Mouse (Mus musculus) gastrocnemius, postnatal 4 days (tissue): ENCODE data around the gene Sox2. TPM values are rescaled to one million over a fixed set of nuclear protein-coding genes. Genes with fewer than 3 reads are reported as not detected.

Experiments
- DNase-seq, 2 experiments: peaks; one replicate each; pipeline ENCODE4 v3.0.0; 2021 to 2022; ENCODE audit warnings: low spot score in 2 of 2, mixed read lengths in 2 of 2
- total RNA-seq, 2 experiments: library from RNA; stranded (reverse); gene quantifications; 2 replicates each; pipeline ENCODE4 v1.2.3; 2021

The Sox2 gene
- total RNA-seq, 2 experiments from 2014 or later: 0.47 to 0.74 TPM

GRCm38 (mm10) chr3:34658966-34659535 lies 8.8 kb downstream of the Sox2 start:
- DNase-seq: no peak

- DNase-seq: no peak
These were observed 9.7 kb downstream of the Sox2 start for GRCm38 (mm10) chr3:34659861-34660260.

- DNase-seq: no peak
These were observed 10.5 kb downstream of the Sox2 start for GRCm38 (mm10) chr3:34660542-34661290.

GRCm38 (mm10) chr3:34661341-34662007 lies 11.3 kb downstream of the Sox2 start:
- DNase-seq: no peak

GRCm38 (mm10) chr3:34662008-34662711 lies 12.0 kb downstream of the Sox2 start:
- no peak for DNase-seq

DNA sequence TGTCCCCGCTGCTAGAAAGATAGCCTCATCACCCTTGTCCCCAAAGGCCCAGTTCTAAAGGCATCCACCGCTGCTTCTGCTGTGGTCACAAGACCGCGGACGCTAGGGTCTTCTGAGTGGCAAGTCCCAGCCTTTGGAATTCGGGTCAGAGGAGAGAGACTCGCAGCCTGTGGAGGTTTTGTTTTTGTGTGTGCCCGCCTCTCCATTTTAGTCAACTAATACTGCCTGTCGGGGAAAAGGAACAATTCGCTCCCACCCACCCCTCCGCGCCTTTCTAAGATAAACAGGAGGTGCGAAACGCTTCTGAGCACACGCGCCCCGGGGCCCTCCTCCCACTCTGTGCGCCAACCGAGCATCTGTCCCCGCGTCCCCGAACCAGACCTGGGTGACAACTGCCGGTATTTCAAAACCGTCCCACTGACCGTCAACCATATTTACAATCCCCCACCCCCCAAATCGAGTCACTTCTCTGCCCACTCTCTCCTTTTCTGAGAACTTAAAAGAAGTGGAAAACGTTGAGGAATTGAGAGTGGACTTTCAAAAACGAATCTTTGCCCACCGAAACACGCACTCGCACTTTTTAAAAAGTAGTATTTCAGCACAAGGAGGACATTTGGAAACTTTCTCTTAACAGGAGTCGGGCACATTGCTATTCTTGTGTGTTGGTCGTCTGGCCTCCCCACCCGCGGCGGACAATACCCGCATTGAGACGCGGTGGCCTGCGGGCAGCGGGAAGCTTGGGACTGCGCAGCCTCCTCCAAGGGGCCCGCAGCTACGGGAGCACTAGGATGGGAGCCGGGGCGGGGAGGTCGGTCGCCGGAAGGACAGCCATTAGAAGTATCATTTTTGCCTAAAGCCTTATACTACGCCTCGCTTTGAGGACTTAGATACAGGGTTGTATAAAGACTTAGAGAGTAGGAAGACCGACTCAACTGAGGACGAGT lies 12.8 kb downstream of the Sox2 start:
- no peak for DNase-seq

- no peak for DNase-seq
These were observed 13.8 kb downstream of the Sox2 start for GRCm38 (mm10) chr3:34663701-34664635.

GRCm38 (mm10) chr3:34664636-34665531 lies 14.7 kb downstream of the Sox2 start:
- no peak for DNase-seq

- DNase-seq: no peak
These were observed 15.8 kb downstream of the Sox2 start for GRCm38 (mm10) chr3:34665751-34666665.

GRCm38 (mm10) chr3:34667180-34667579 lies 17.0 kb downstream of the Sox2 start:
- no peak for DNase-seq

GRCm38 (mm10) chr3:34667881-34668817 lies 17.9 kb downstream of the Sox2 start:
- DNase-seq: no peak

- no peak for DNase-seq
These were observed 20.9 kb downstream of the Sox2 start for GRCm38 (mm10) chr3:34671024-34671660.

DNA sequence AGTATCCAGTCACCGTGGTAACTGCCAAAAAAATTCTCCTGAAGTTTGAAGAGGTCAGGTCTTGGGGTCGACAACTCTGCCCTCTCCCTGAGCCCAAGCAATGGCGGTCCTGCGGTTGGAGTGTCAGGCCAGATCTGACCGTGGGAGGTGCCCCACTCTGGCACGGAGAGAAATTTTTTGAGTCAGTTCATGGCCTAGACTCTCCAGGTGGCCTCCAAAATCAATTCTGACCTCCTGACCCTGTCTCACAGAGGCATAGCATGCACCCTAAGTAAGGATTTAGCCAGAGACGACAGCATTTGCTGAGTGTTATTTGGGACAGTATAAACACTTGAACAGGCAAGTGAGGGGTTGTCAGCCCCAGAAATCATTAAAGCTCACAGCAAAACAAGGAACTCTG lies 28.6 kb downstream of the Sox2 start:
- DNase-seq: no peak

DNA sequence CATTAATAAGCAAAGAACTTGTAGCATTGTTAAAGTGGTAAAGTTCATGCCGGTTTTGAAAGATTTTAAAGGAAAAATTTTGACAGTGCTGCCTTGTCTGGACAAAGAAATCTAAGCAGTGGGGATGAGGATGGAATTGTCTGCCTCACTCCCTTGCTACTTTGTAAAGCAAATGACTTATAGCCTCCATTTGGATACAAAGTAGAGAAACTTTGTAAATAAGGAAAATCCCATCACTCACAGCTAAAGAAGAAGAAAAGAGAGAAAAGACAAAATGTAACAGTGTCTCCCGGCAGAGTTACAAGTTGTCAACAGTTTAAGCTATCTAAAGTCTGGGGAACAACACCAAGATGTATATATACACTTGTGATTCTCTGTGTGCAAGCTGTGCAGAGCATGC lies 29.2 kb downstream of the Sox2 start:
- no peak for DNase-seq

- DNase-seq: no peak
These were observed 29.7 kb downstream of the Sox2 start for GRCm38 (mm10) chr3:34679921-34680320.

- no peak for DNase-seq
These were observed 37.9 kb downstream of the Sox2 start for GRCm38 (mm10) chr3:34688072-34688471.
